Mouse (Mus musculus) midbrain, embryonic 12.5 days (tissue): ENCODE results near the gene Erlin1. TPM values are rescaled to one million over a fixed set of nuclear protein-coding genes. Genes with fewer than 3 reads are reported as not detected.

Experiments used
- ATAC-seq: fragments of 200-750 bp; cut with Nextera tagmentation; 2 replicates; pipeline ENCODE4 v1.8.0; 2017; ENCODE audit warnings: low read depth, moderate TSS enrichment, moderate library complexity; ENCODE audit not compliant: low FRiP score
- H3K27ac ChIP-seq: fragments of 300-500 bp; sonication (generic); replicated peaks from 2 replicates; pipeline ENCODE4 v1.5.1; 2016; ENCODE audit warnings: mild to moderate bottlenecking
- H3K27me3 ChIP-seq: fragments of 300-500 bp; sonication (generic); 2 replicates; pipeline ENCODE4 v1.6.1; 2016; ENCODE audit warnings: mild to moderate bottlenecking
- H3K36me3 ChIP-seq: fragments of 300-500 bp; sonication (generic); 2 replicates; pipeline ENCODE4 v1.6.1; 2016
- H3K4me1 ChIP-seq: fragments of 300-500 bp; sonication (generic); 2 replicates; pipeline ENCODE4 v1.6.1; 2016
- H3K4me2 ChIP-seq: fragments of 300-500 bp; sonication (generic); replicated peaks from 2 replicates; pipeline ENCODE4 v1.6.1; 2016; ENCODE audit warnings: mild to moderate bottlenecking, moderate library complexity
- H3K4me3 ChIP-seq: fragments of 300-500 bp; sonication (generic); 2 replicates; pipeline ENCODE4 v1.5.1; 2016; ENCODE audit warnings: mild to moderate bottlenecking
- H3K9ac ChIP-seq: fragments of 300-500 bp; sonication (generic); replicated peaks from 2 replicates; pipeline ENCODE4 v1.6.1; 2016; ENCODE audit warnings: mild to moderate bottlenecking, moderate library complexity
- H3K9me3 ChIP-seq: fragments of 300-500 bp; sonication (generic); 2 replicates; pipeline ENCODE4 v1.6.1; 2016; ENCODE audit warnings: mild to moderate bottlenecking
- WGBS: fragments of 180-500 bp; shearing (Covaris S2); methylation state at CpG from one replicate; pipeline ENCODE4 v1.1.7; 2016; 5-methylcytosine and 5-hydroxymethylcytosine counted together
- polyA plus RNA-seq: library from polyadenylated mRNA; unstranded; fragments of >200 nt; fragmentation: Nextera tagmentation; extraction: Ambion mirVana; gene quantifications from 2 replicates; pipeline ENCODE4 v1.2.1, GENCODE M21; 2016

Erlin1 gene
- polyA plus RNA-seq = 22.0 and 23.6 TPM in 2 replicates

DNA sequence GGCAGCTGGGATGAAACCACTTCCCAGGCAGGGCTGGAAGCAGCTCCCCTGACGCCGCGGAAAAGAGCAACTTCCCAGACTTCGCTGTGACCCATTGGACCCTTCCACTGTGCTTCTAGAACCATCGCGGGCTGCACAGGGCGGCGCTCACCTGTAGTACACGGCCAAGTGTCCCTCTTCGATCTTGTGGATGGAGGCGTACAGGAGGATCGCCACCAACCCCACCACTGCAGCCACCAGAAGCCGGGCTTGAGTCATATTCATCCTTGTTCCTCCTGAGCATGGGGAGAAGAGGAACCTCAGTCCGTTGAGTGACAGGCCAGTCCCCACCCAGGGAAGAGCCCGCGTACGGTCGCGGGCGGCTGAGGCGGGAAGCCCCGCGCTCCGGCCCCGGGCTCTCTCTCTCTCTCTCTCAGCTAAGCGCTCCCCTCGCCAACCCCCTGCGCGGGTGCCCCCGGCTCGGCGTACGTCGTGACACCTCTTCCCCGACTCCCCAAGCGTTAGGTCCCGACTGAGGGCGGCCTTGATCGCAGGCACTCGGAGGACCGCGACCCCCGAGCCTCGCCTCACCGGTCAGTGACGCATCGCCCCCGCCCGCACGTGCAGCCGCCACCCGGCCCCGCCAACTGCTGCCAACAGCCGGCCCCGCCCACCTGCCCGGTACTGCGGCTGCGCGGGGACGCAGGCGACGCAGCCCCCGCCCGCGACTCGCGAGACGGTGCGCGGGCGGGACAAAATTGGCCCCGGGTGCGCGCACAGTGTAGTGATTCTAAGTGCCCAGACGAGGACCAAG is at the start of gene Erlin1:
TSS of gene Erlin1 (minus strand) at position 665 of the 793 bp plus-strand sequence.
- Histone ChIP-seq H3K9me3 (no peaks in the 10 kb centered on the region), H3K4me3 (peak within 1 kb of the TSS; percentile 72), H3K27ac (peak within 1 kb of the TSS; percentile 52), H3K36me3 (no peaks in the 10 kb centered on the region), H3K9ac (peak within 1 kb of the TSS; percentile 76), H3K4me2 (peak within 1 kb of the TSS; percentile 81), H3K4me1 (peaks cover 12% of the 10 kb centered on the region), H3K27me3 (no peaks in the 10 kb centered on the region)
- WGBS = under 1% methylated on average over 75 of the region's 75 CpGs
- peak; percentile 93 for ATAC-seq

- Histone ChIP-seq H3K4me3 (no peak overlapping the region), H3K9me3 (no peaks in the 10 kb centered on the region), H3K4me2 (no peak overlapping the region), H3K27ac (no peak overlapping the region), H3K36me3 (peaks cover 85% of the 10 kb centered on the region), H3K4me1 (no peaks in the 10 kb centered on the region), H3K27me3 (no peaks in the 10 kb centered on the region), H3K9ac (no peak overlapping the region)
- ATAC-seq = no peak
Measured at GRCm38 (mm10) chr19:44117793-44118192, 48.2 kb upstream of the Erlin1 start.

DNA sequence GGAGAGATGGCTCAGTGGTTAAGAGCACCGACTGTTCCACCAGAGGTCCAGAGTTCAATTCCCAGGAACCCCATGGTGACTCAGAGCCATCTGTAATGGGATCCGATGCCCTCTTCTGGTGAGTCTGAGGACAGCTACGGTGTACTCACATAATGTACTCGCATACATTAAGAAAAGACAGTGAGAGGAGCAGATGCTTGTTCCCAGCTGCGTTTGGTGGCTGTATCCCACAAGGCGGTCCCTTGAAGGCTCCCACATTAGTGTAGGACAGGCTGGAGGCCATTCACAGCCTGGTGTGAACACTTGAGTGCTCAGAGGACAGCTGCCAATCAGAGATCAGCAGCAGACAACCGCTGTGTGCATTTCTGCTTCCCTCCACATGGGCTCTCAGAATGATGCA is 42.1 kb upstream of the Erlin1 start:
- H3K4me3 ChIP-seq = no peak overlapping the region
- no peak overlapping the region for H3K4me2 ChIP-seq
- peaks cover 7% of the 10 kb centered on the region for H3K4me1 ChIP-seq
- H3K27me3 ChIP-seq = no peaks in the 10 kb centered on the region
- H3K9ac ChIP-seq = no peak overlapping the region
- no peak for ATAC-seq
- no peaks in the 10 kb centered on the region for H3K9me3 ChIP-seq
- H3K36me3 ChIP-seq = peaks cover 61% of the 10 kb centered on the region
- H3K27ac ChIP-seq = no peak overlapping the region
- 50% methylated on average over 7 of the region's 7 CpGs for WGBS

- Histone ChIP-seq H3K9me3 (no peaks in the 10 kb centered on the region), H3K4me2 (no peak overlapping the region), H3K27me3 (no peaks in the 10 kb centered on the region), H3K27ac (no peak overlapping the region), H3K9ac (no peak overlapping the region), H3K36me3 (peaks cover 49% of the 10 kb centered on the region), H3K4me1 (peaks cover 20% of the 10 kb centered on the region), H3K4me3 (no peak overlapping the region)
- WGBS = 91% methylated on average over 9 of the region's 9 CpGs
- ATAC-seq = no peak
Measured at GRCm38 (mm10) chr19:44110356-44110755, 40.8 kb upstream of the Erlin1 start.

GRCm38 (mm10) chr19:44108996-44109395 is 39.4 kb upstream of the Erlin1 start:
- ATAC-seq = no peak
- no peak overlapping the region for H3K27ac ChIP-seq

DNA sequence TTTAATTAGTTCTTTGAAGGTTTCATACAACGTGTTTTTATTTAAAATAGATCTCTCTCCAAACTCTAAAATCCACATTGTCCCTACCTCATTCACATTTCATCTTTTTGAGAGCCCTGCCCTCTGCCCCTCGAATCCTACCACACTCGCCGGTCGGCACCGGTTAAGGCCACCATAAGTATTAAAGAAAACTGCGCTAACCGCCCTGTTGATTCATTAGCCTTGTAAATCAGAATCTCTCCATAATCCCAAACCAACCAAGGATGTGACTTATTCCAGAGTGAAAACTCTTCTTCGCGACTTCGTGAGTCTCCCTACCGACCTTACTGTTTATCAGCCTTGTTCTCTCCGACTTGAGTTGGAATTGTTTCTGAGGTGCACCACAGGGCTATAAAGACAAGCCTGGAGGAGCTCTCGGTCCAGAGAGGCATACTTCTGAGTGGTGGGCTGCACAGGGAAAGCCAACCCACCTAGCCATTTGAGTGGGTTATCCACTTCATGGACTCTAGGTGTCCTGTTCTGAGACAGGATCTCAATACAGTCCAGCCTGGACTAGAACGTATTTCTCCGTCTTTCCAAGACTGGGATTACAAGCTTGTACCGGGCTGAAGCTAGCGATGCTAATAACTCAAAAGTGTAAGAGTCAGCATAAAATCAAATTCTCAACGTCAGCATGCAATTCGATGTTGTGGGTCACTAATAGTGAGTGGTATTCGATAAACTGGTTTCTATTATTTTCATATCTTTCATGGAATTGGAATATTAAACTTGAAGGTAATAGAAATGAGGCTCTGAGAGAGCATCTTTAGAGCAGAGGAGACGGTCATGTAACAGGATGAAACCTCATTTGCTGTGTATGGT is 38.3 kb upstream of the Erlin1 start:
- peak; percentile 57 for ATAC-seq
- Histone ChIP-seq H3K4me3 (peak overlapping the region; percentile 92), H3K9ac (peak overlapping the region; percentile 68), H3K4me1 (peaks cover 22% of the 10 kb centered on the region), H3K27ac (peak overlapping the region; percentile 52), H3K9me3 (no peaks in the 10 kb centered on the region), H3K36me3 (peaks cover 30% of the 10 kb centered on the region), H3K4me2 (peak overlapping the region; percentile 90), H3K27me3 (no peaks in the 10 kb centered on the region)
- WGBS = 30% methylated on average over 22 of the region's 22 CpGs

More at GRCm38 (mm10) chr19:44108996-44109395, 39.4 kb upstream of the Erlin1 start:
- Histone ChIP-seq H3K9me3 (no peaks in the 10 kb centered on the region), H3K4me3 (no peak overlapping the region), H3K4me1 (peaks cover 22% of the 10 kb centered on the region), H3K27me3 (no peaks in the 10 kb centered on the region), H3K4me2 (no peak overlapping the region), H3K36me3 (peaks cover 41% of the 10 kb centered on the region), H3K9ac (no peak overlapping the region)

- Histone ChIP-seq H3K36me3 (peaks cover 22% of the 10 kb centered on the region), H3K27me3 (no peaks in the 10 kb centered on the region), H3K9me3 (no peaks in the 10 kb centered on the region), H3K4me2 (peak within 1 kb of the TSS; percentile 90), H3K9ac (peak within 1 kb of the TSS; percentile 98), H3K4me3 (peak within 1 kb of the TSS; percentile 92), H3K27ac (peak within 1 kb of the TSS; percentile 73), H3K4me1 (peaks cover 22% of the 10 kb centered on the region)
- peak; percentile 98 for ATAC-seq
- WGBS = 1% methylated on average over 67 of the region's 67 CpGs
Measured at GRCm38 (mm10) chr19:44106831-44107660, 37.5 kb upstream of the Erlin1 start, which contains the start of gene Chuk. Gene Chuk, minus strand, starts transcription at chr19:44107480.

GRCm38 (mm10) chr19:44104393-44104792 is 34.8 kb upstream of the Erlin1 start:
- Histone ChIP-seq H3K4me3 (no peak overlapping the region), H3K4me2 (no peak overlapping the region), H3K4me1 (peaks cover 22% of the 10 kb centered on the region), H3K27ac (no peak overlapping the region), H3K9me3 (no peaks in the 10 kb centered on the region), H3K36me3 (peaks cover 14% of the 10 kb centered on the region), H3K9ac (no peak overlapping the region), H3K27me3 (no peaks in the 10 kb centered on the region)
- ATAC-seq = no peak
- 96% methylated on average over 1 of the region's 1 CpGs for WGBS

- H3K36me3 ChIP-seq = peaks cover 23% of the 10 kb centered on the region
- H3K27me3 ChIP-seq = no peaks in the 10 kb centered on the region
- no peak for ATAC-seq
- WGBS = 96% methylated on average over 3 of the region's 3 CpGs
- H3K4me3 ChIP-seq = no peak overlapping the region
- no peaks in the 10 kb centered on the region for H3K9me3 ChIP-seq
- H3K4me2 ChIP-seq = no peak overlapping the region
- H3K4me1 ChIP-seq = peaks cover 20% of the 10 kb centered on the region
- no peak overlapping the region for H3K9ac ChIP-seq
- H3K27ac ChIP-seq = no peak overlapping the region
Measured at GRCm38 (mm10) chr19:44103001-44103400, 33.4 kb upstream of the Erlin1 start.

GRCm38 (mm10) chr19:44100840-44101239 is 31.3 kb upstream of the Erlin1 start:
- Histone ChIP-seq H3K9me3 (0 out of 2 replicates have a peak, but pooled peaks cover 2% of the 10 kb centered on the region), H3K27ac (no peak overlapping the region), H3K4me3 (no peak overlapping the region), H3K9ac (no peak overlapping the region), H3K36me3 (peaks cover 40% of the 10 kb centered on the region), H3K27me3 (no peaks in the 10 kb centered on the region), H3K4me1 (0 out of 2 replicates have a peak, but pooled peaks cover 8% of the 10 kb centered on the region), H3K4me2 (no peak overlapping the region)
- ATAC-seq = no peak

GRCm38 (mm10) chr19:44086278-44086677 is 16.7 kb upstream of the Erlin1 start:
- H3K4me3 ChIP-seq = no peak overlapping the region
- no peaks in the 10 kb centered on the region for H3K9me3 ChIP-seq
- no peak overlapping the region for H3K4me2 ChIP-seq
- WGBS = 17% methylated on average over 3 of the region's 3 CpGs
- H3K27me3 ChIP-seq = no peaks in the 10 kb centered on the region
- H3K27ac ChIP-seq = no peak overlapping the region
- peaks cover 55% of the 10 kb centered on the region for H3K36me3 ChIP-seq
- H3K9ac ChIP-seq = no peak overlapping the region
- H3K4me1 ChIP-seq = 0 out of 2 replicates have a peak, but pooled peaks cover 4% of the 10 kb centered on the region
- ATAC-seq = no peak
